Mouse (Mus musculus): ENCODE results near the gene Aebp2.

Aebp2 gene

DNA sequence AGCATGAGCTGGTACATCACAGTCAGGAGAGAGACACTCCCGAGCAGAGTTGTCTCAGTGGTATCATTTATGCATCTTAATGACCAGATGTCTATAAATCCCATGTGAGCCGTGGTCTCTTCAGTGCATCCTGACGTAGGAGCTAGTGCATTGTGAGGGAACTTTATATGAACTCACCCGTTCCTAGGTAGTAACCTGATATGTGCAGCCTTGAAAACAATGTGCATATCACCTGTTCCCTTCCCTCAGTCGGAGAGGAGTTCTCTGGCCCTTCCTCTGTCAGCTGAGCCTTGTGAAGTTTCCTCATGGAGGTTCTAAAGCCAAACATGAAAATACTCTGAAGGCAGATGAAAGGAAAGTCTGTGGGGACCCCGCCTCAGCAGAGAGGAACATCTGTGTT lies 78.8 kb downstream of the Aebp2 start:
- DNase-seq, result no peak

DNA sequence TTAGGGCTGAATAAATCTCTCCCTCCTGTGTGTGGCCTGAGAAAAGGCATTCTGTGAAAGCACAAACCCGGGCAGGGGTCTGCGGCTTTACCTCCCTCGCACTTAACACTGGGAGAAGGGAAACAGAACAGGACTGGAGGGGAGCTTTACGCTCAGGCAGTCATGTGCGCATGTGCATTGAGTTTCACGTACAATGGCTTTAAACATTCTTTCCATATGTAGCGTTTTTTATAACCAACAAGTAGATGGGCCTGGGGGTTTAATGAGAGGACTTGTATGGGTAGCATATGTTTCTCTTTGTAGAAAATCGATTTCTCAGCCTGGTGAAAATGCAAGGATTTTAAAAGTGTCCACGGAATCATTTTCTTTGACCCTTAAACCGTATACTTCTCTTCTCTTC lies 82.7 kb downstream of the Aebp2 start:
- DNase-seq, result no peak

DNA sequence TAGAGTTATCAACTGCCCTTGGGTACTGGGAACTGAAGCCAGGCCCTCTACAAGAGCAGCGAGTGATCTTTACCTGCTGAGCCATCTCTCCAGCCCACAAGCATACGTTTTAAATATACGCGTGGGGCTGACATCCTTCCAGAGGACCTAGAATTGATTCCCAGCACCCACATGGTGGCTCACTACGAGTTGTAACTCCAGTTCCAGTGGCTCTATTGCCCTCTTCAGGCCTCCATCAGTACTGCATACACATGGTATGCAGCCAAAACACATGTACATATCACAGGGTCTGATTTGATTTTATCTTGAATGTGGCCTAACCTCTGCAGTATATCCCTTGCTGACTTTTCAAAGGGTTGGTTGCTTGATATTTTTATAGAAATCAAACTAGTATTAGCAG lies 83.6 kb downstream of the Aebp2 start:
- no peak for DNase-seq

DNA sequence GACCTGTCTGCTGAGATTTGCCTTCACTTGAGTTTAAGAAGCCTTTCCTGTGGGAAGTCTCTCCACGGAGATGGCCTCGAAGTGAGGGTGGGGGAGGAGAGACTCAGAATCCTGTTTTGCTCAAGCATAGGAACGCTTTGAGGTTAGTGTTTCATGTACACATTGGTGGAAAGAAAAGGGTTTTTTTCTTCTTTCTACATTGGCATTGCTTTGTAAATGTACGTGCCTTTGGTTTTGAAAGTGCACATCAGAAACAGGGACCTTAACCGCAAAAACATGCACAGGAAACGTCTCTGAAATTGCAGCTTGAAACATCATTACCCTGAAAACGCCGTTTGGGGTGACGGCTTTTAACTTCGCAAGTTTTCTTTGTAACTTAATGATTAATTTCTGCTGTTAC lies 85.6 kb downstream of the Aebp2 start:
- no peak for DNase-seq

DNA sequence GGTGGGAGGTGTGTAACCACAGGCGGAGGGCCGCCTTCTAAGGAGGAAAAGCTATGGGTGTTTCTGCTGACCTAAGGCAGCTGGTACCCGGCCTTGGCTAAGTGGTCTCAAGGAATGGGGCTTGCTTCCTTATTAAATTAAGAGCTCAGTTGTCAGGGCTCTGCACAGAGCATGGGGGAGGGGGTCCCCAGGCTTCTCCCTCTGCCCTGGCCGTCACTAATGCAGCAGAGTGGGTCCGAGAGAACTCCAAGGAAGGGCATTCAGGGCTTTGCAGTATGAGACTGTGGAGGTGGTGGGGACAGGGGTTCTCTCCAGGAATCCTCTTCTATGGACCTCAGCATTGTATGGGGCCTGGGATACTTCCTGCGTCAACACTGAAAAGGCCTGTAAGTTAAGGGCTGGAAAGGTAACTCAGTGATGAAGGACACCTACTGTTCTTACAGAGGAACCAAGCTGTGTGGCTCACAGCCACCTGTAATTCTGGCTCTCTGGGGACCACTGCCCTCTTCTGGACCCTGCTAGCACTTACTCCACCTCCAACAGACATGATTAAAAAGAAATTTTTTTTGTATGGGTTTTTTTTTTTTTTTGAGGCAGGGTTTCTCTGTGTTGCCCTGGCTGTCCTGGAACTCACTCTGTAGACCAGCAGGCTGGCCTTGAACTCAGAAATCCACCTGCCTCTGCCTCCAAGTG lies 87.1 kb downstream of the Aebp2 start:
- DNase-seq, result no peak

DNA sequence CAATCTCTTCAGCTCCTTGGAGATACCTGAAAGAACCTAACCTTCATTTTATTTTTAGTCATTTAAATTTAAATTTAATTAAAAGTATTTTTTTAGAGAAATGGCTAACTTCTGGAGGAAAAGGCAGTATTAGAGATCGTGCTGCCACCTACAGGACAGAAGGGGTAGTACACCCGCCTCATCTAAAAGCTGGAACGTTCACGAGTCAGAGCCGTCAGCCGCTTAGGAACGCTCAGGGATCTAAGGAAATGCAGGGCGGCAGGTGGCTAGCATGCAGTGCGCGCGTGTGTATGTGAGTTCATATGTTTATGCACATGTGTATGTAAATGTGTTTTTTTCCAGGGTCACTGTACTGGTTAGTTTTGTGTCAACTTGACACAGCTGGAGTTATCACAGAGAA lies 90.3 kb downstream of the Aebp2 start:
- DNase-seq, result peak; percentile 53 to 55

DNA sequence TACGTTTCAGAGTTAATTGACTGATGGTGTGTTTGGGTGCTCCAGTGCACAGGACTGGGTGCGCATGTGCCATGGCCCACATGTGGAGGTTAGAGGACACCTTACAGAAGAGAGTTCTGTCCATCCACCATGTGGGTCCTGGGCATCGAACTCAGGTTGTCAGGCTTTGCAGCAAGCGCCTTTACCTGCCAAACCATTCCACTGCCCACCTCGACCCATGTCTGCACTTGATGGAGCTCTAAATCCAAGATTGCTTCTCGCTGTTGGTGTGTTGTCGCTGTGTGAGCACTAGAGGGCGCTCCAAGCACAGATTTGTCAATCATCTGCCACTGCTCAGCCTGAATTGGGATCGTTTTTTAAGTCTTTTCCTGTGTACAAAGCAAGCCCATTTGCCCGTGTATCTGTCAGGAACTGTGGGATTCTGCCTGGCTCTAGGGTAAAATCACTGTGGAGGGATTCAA lies 92.5 kb downstream of the Aebp2 start:
- DNase-seq, result peak; percentile 53 to 58

DNA sequence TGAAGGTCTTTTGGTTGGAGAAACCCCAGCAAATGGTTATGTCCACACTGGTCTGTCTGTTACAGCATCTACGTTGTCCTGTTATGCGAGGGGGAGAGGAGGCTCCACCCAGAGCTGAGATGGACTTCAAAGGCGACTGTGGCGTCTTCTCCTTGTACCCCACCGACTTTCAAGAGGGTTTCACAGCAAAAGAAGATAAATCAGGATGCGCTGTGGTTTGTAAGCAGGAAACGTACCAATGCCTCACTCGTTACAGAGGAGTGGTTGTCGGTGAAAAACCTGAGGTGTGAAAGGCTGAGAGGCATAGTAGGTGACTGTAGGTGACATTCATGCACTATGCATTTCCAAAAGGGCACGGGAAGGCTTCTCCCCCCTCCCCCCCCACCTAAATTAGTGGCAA lies 99.6 kb downstream of the Aebp2 start:
- DNase-seq, result no peak

All from lung, adult 18-20 months (tissue).